Mouse (Mus musculus) liver, embryonic 14.5 days (tissue): ENCODE data around the gene Atp6v0e.

Experiments
- CTCF ChIP-seq: IDR thresholded peaks from 2 replicates; pipeline ENCODE4 v1.5.1; 2016; ENCODE audit warnings: antibody characterized with exemption, low read depth, control low read depth
- EP300 ChIP-seq: IDR thresholded peaks from 2 replicates; pipeline ENCODE4 v1.6.1; 2016; ENCODE audit warnings: antibody characterized with exemption, low read depth

DNA sequence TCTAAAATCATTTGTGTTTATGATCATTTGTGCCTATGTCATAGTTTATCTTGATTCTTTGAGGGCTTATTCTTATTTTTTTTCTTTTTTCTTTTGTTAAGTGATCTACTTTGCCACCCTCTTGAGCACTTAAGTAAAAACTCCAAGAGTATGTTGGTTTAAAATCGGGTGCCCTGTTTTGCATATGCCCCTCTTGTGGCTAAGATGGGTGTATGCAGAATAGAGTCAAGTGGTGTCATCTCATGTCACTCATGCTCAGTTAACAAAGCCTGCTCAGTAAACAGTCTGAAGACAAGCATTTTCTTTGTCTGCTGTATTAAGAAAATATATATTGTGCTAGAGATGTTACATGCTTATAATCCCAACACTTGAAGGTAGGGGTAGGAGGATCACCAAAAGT lies 80.3 kb downstream of the Atp6v0e start:
- TF ChIP-seq CTCF (no peak), EP300 (no peak)
